Mouse (Mus musculus) brain, embryonic 14.5 days (tissue): ENCODE data around the gene Cdc6.

ENCODE experiments used
- CTCF ChIP-seq: fragments of 200-500 bp; IDR thresholded peaks from 2 replicates; pipeline ENCODE4 v1.5.1; 2012; ENCODE audit warnings: inconsistent platforms, mild to moderate bottlenecking, moderate library complexity, borderline replicate concordance; ENCODE audit not compliant: insufficient read depth, insufficient read length; ENCODE audit errors: extremely low read depth
- POLR2A ChIP-seq: fragments of 200-500 bp; IDR thresholded peaks from 2 replicates; pipeline ENCODE4 v1.6.1; 2012; ENCODE audit warnings: mild to moderate bottlenecking, inconsistent platforms, borderline replicate concordance; ENCODE audit not compliant: poor library complexity, insufficient read depth, insufficient read length, severe bottlenecking; ENCODE audit errors: extremely low read depth

- TF ChIP-seq CTCF: no peak
- no peak for TF ChIP-seq POLR2A
Observed at GRCm38 (mm10) chr11:98938701-98939083, 31.1 kb downstream of the Cdc6 start.
